Mouse (Mus musculus): ENCODE data around the gene Boll.
"Not testable (repeated sequence)": the region's sequence is repeated elsewhere in the genome, so short reads cannot be mapped to it uniquely, and the experiment has no call there.

Boll gene

GRCm38 (mm10) chr1:55363044-55363565 lies at the start of gene Boll:
Boll (minus strand) TSS chr1:55363469.
- peak; percentile 85 for DNase-seq

GRCm38 (mm10) chr1:55412569-55412968 lies 49.3 kb upstream of the Boll start:
- DNase-seq = no peak

GRCm38 (mm10) chr1:55411079-55411478 lies 47.8 kb upstream of the Boll start:
- no peak for DNase-seq

- no peak for DNase-seq
Observed at GRCm38 (mm10) chr1:55410670-55411069, 47.4 kb upstream of the Boll start.

- DNase-seq = peak; percentile 57
Observed at GRCm38 (mm10) chr1:55406531-55407375, 43.5 kb upstream of the Boll start.

GRCm38 (mm10) chr1:55406023-55406413 lies 42.7 kb upstream of the Boll start:
- peak; percentile 66 for DNase-seq

GRCm38 (mm10) chr1:55405272-55406022 lies 42.2 kb upstream of the Boll start, which contains the start of gene Plcl1:
Plcl1 (plus strand) TSS chr1:55405921.
- peak; percentile 95 for DNase-seq

DNA sequence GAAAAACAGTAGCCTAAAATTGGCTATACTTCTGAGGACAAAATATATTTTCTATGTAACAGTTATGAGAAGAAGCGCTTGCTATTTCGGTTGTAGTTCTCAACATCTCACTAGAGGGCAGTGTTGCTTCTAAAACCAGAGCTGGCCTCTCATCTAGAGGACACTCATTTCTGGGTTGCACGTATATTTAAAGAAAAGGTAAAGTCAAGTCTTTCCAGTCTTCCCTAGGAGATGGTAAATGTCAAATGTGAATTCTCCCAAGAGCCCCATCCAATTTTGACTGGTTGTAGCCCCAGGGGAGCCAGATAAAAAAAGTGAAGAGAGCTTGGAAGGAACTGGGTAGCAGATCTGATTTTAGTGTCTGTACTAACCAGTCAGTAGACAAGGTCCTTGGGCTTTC lies 41.2 kb upstream of the Boll start:
- peak; percentile 79 for DNase-seq

DNA sequence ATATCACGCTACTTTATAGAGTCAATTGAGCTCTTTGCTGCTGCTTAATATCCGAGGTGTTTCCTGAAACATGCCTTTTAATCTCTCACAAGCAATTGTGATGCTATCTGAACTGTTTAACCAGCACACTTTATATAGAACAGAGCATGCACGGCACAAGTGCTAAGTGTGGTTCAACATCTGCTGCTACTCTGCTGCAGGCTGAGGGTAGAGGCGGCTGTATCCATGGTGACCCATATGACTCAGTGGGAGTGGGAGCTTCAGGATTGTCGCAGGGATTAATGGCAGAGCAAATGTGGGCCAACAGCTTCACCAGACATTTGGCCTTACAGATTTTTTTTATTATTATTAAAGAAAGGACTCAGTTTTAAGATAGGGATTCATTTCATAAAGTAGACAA lies 36.6 kb upstream of the Boll start:
- DNase-seq = peak; percentile 35

- DNase-seq = peak; percentile 88
Observed at GRCm38 (mm10) chr1:55383114-55383773, 20.0 kb upstream of the Boll start.

DNA sequence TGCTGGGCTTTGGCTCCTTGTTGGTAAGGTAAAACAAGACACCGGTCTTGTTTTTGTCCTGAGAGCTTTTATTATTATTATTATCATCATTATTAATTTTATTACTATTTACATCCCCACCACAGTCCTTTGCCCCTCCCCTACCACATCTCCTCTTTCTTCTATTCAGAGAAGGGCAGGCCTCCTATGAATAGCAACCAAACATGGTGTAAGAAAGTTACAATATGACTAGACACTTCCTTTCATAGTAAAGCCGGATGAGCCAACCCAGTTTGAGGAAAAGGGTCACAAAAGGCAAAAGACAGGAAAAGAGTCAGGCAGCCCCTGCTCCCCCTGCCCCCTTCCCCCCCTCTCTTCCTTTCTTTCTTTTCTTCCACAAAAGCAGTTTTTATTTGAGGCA lies 17.3 kb upstream of the Boll start:
- no peak for DNase-seq

DNA sequence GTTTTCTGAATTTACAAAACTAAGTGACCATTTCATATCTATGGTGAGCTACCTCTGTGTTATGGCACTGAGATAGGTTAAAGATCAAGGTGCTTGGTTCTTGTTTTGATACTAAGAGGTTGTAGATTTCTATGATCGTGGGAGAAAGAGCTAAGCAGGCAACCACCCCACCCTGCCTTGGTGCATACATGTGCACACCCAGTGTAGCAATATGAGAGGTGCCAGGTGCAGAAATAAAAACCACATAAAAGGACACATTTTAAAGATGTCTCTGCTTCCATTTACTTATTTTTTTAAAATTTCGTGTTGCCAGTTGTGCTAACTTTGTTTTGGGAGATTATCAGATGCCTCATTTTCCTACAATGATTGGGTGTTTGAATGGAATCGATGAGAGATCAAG lies 9.4 kb upstream of the Boll start:
- DNase-seq = no peak

- DNase-seq = peak; percentile 71
Observed at GRCm38 (mm10) chr1:55363586-55363985, 317 bp upstream of the Boll start.

- DNase-seq = peak; percentile 12
Observed at GRCm38 (mm10) chr1:55362634-55363033, 635 bp downstream of the Boll start.

GRCm38 (mm10) chr1:55351914-55352313 lies 11.4 kb downstream of the Boll start:
- not testable (repeated sequence) for DNase-seq

DNA sequence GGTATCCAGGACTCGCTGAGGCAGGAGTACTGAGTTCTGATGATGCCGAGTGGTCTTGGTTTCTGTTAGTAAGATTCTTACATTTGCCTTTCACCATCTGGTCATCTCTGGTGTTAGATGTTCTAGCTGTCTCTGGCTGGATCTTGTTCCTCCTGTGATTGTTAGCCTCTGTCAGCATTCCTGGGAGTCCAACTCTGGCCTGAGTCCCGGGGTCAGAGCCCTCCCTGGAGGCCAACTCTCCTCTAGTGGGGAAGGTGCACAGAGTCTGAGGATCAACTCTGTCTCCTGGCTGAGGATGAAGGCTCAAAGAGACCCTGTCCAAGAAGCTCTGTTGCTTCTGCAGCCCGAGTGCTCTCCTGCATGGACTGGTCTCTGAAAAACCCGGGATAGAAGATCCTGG lies 37.8 kb downstream of the Boll start:
- not testable (repeated sequence) for DNase-seq

DNA sequence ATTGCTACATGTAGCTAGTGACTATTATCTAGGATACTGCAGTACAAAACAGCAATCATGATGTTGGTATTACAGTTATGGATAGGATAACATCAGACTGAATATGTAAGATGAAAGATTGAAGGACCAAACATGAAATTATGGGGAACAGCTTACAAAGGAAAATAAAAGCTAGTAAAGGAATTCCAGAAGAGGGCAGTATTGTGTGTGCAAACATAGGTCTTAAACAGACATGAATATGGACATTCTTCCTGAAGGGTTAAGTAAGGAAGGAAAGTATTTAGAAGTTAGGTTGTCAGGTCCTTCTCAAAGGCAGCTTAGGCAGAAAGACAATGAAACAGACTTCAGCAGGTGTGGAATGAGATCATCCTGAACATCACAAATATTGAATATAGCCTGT lies 62.2 kb downstream of the Boll start:
- DNase-seq = peak; percentile 37

GRCm38 (mm10) chr1:55279081-55279480 lies 84.2 kb downstream of the Boll start:
- no peak for DNase-seq

- DNase-seq = no peak
Observed at GRCm38 (mm10) chr1:55265447-55265846, 97.8 kb downstream of the Boll start.

DNA sequence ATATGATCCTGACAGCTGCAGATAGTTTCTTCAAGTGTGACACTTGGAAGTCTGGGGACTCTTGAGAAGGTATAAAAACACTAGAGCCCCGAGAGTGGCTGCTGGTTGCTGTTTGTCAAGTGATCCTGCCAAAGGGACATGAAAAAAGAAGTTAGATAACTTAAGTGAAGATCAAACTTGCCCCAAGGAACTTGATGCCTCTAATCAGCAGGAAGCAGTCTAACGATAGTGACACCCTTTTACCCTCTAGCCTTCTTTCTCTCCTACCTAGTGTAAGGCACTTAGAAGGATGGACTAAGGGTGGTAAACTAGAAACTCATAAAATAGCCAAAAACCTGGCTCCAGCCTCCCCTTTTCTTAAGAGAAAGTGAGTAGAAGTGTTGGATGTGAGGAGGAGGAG lies 98.9 kb downstream of the Boll start:
- DNase-seq = no peak

DNA sequence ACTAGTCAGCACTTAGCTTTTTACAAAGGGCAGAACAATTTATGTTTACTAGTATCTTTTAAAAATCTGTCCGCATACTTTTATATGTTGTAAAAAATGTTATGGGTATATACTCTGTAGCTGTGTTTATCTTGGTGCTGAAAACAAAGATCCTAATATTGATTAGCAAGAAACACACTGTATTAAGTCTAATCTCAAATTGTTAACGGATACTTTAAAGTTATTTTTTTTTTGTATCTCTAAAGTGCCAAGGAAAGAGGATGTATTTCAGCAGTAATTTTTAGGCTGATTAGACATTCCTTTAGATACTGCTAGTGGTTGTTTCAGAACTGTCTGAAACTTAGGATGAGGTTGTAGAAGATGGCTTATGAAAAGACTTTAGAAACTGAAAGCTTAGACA lies 116.9 kb downstream of the Boll start:
- no peak for DNase-seq

DNA sequence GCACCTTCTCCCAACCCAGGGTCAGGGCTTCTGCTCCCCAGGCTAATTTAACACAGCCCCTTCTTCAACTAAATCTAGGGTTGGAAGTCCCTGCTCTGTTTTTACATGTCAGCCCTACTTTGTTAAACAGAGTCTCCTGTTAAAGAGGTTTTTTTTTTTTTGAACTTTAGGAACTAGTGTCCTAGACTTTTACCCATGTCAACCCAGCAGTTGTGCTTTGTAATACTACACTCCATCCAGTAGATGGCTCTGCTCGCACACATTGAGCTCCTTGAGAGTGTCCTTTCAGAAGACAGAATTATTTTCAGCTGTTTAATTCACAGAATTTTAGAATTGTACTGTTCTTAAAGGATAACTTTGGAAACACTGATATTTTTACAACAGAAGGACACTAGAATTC lies 124.0 kb downstream of the Boll start:
- DNase-seq = peak; percentile 84

- no peak for DNase-seq
Observed at GRCm38 (mm10) chr1:55238496-55238895, 124.8 kb downstream of the Boll start.

Measured in embryo, embryonic 11 days (tissue).